Mouse (Mus musculus): ENCODE data around the gene C2cd3. TPM values are rescaled to one million over a fixed set of nuclear protein-coding genes. Genes with fewer than 3 reads are reported as not detected.
"Not testable (repeated sequence)": the region's sequence is repeated elsewhere in the genome, so short reads cannot be mapped to it uniquely, and the experiment has no call there.

C2cd3 gene
- polyA plus RNA-seq, 1 experiment from 2014 or later, result 20.5 TPM

GRCm38 (mm10) chr7:100472777-100473176 lies 100.7 kb downstream of the C2cd3 start, which contains the start of gene Ucp3:
Gene Ucp3, plus strand, starts transcription at chr7:100472990.
- Histone ChIP-seq H3K27me3 (ENCODE audit: control insufficient read depth, insufficient read depth, low read length) (no peaks in the 10 kb centered on the region), H3K36me3 (replicated peaks; ENCODE audit: control insufficient read depth, insufficient read depth) (peaks cover 21% of the 10 kb centered on the region), H3K9me3 (ENCODE audit: control insufficient read depth, low read length) (no peaks in the 10 kb centered on the region), H3K4me1 (replicated peaks; ENCODE audit: control insufficient read depth, insufficient read depth, low read length) (no peaks in the 10 kb centered on the region), H3K9ac (no peak within 1 kb of the TSS), H3K4me3 (replicated peaks; ENCODE audit: low read length) (no peak within 1 kb of the TSS), H3K4me2 (replicated peaks) (no peak within 1 kb of the TSS), H3K27ac (no peak within 1 kb of the TSS)
- 94% methylated on average over 6 of the region's 6 CpGs for WGBS
- ATAC-seq (ENCODE audit: low FRiP score) (no peak), DNase-seq (ENCODE audit: low spot score) (no peak)

GRCm38 (mm10) chr7:100473846-100474454 lies 101.9 kb downstream of the C2cd3 start:
- WGBS, result 92% methylated on average over 9 of the region's 9 CpGs
- Histone ChIP-seq H3K36me3 (replicated peaks; ENCODE audit: control insufficient read depth, insufficient read depth) (peaks cover 19% of the 10 kb centered on the region), H3K4me2 (replicated peaks) (no peak overlapping the region), H3K9me3 (ENCODE audit: control insufficient read depth, low read length) (no peaks in the 10 kb centered on the region), H3K4me3 (replicated peaks; ENCODE audit: low read length) (no peak overlapping the region), H3K9ac (no peak overlapping the region), H3K27me3 (ENCODE audit: control insufficient read depth, insufficient read depth, low read length) (no peaks in the 10 kb centered on the region), H3K27ac (no peak overlapping the region), H3K4me1 (replicated peaks; ENCODE audit: control insufficient read depth, insufficient read depth, low read length) (no peaks in the 10 kb centered on the region)
- no peak for DNase-seq (ENCODE audit: low spot score)
- ATAC-seq (ENCODE audit: low FRiP score), result no peak

GRCm38 (mm10) chr7:100474680-100475079 lies 102.6 kb downstream of the C2cd3 start:
- no peak overlapping the region for H3K9ac ChIP-seq
- ATAC-seq (ENCODE audit: low FRiP score), result no peak

GRCm38 (mm10) chr7:100479100-100479822 lies 107.2 kb downstream of the C2cd3 start:
- no peak overlapping the region for H3K9ac ChIP-seq
- no peak for DNase-seq (ENCODE audit: low spot score)

More at GRCm38 (mm10) chr7:100474680-100475079, 102.6 kb downstream of the C2cd3 start:
- no peaks in the 10 kb centered on the region for H3K9me3 ChIP-seq (ENCODE audit: control insufficient read depth, low read length)
- DNase-seq (ENCODE audit: low spot score), result no peak
- 50% methylated on average over 1 of the region's 1 CpGs for WGBS
- no peak overlapping the region for H3K27ac ChIP-seq
- H3K4me2 ChIP-seq (replicated peaks), result no peak overlapping the region
- H3K27me3 ChIP-seq (ENCODE audit: control insufficient read depth, insufficient read depth, low read length), result no peaks in the 10 kb centered on the region
- H3K36me3 ChIP-seq (replicated peaks; ENCODE audit: control insufficient read depth, insufficient read depth), result peaks cover 12% of the 10 kb centered on the region; the same call in 1 of the 2 replicates
- H3K4me3 ChIP-seq (replicated peaks; ENCODE audit: low read length), result no peak overlapping the region
- no peaks in the 10 kb centered on the region for H3K4me1 ChIP-seq (replicated peaks; ENCODE audit: control insufficient read depth, insufficient read depth, low read length)

GRCm38 (mm10) chr7:100479823-100480164 lies 107.8 kb downstream of the C2cd3 start:
- Histone ChIP-seq H3K4me1 (replicated peaks; ENCODE audit: control insufficient read depth, insufficient read depth, low read length) (no peaks in the 10 kb centered on the region), H3K36me3 (replicated peaks; ENCODE audit: control insufficient read depth, insufficient read depth) (no peaks in the 10 kb centered on the region), H3K27ac (no peak overlapping the region), H3K4me3 (replicated peaks; ENCODE audit: low read length) (no peak overlapping the region), H3K4me2 (replicated peaks) (no peak overlapping the region), H3K9me3 (ENCODE audit: control insufficient read depth, low read length) (no peaks in the 10 kb centered on the region), H3K9ac (no peak overlapping the region), H3K27me3 (ENCODE audit: control insufficient read depth, insufficient read depth, low read length) (no peaks in the 10 kb centered on the region)
- DNase-seq (ENCODE audit: low spot score) (no peak), ATAC-seq (ENCODE audit: low FRiP score) (no peak)
- WGBS, result 68% methylated on average over 15 of the region's 15 CpGs

More at GRCm38 (mm10) chr7:100479100-100479822, 107.2 kb downstream of the C2cd3 start:
- H3K4me2 ChIP-seq (replicated peaks), result no peak overlapping the region
- no peaks in the 10 kb centered on the region for H3K4me1 ChIP-seq (replicated peaks; ENCODE audit: control insufficient read depth, insufficient read depth, low read length)
- H3K36me3 ChIP-seq (replicated peaks; ENCODE audit: control insufficient read depth, insufficient read depth), result no peaks in the 10 kb centered on the region
- H3K9me3 ChIP-seq (ENCODE audit: control insufficient read depth, low read length), result no peaks in the 10 kb centered on the region
- H3K27ac ChIP-seq, result no peak overlapping the region
- H3K27me3 ChIP-seq (ENCODE audit: control insufficient read depth, insufficient read depth, low read length), result no peaks in the 10 kb centered on the region
- ATAC-seq (ENCODE audit: low FRiP score), result no peak
- 79% methylated on average over 20 of the region's 20 CpGs for WGBS
- H3K4me3 ChIP-seq (replicated peaks; ENCODE audit: low read length), result no peak overlapping the region

GRCm38 (mm10) chr7:100480175-100480574 lies 108.1 kb downstream of the C2cd3 start:
- H3K9ac ChIP-seq, result no peak overlapping the region
- H3K9me3 ChIP-seq (ENCODE audit: control insufficient read depth, low read length), result no peaks in the 10 kb centered on the region
- H3K27me3 ChIP-seq (ENCODE audit: control insufficient read depth, insufficient read depth, low read length), result no peaks in the 10 kb centered on the region
- WGBS, result 86% methylated on average over 17 of the region's 17 CpGs
- H3K27ac ChIP-seq, result no peak overlapping the region
- no peaks in the 10 kb centered on the region for H3K36me3 ChIP-seq (replicated peaks; ENCODE audit: control insufficient read depth, insufficient read depth)
- no peak overlapping the region for H3K4me3 ChIP-seq (replicated peaks; ENCODE audit: low read length)
- no peaks in the 10 kb centered on the region for H3K4me1 ChIP-seq (replicated peaks; ENCODE audit: control insufficient read depth, insufficient read depth, low read length)
- H3K4me2 ChIP-seq (replicated peaks), result no peak overlapping the region
- DNase-seq (ENCODE audit: low spot score), result no peak
- ATAC-seq (ENCODE audit: low FRiP score), result no peak

GRCm38 (mm10) chr7:100482046-100482445 lies 110.0 kb downstream of the C2cd3 start:
- not testable (repeated sequence) for DNase-seq (ENCODE audit: low spot score); H3K9me3 ChIP-seq (ENCODE audit: control insufficient read depth, low read length); H3K27me3 ChIP-seq (ENCODE audit: control insufficient read depth, insufficient read depth, low read length); H3K4me1 ChIP-seq (replicated peaks; ENCODE audit: control insufficient read depth, insufficient read depth, low read length); H3K4me3 ChIP-seq (replicated peaks; ENCODE audit: low read length); H3K4me2 ChIP-seq (replicated peaks); ATAC-seq (ENCODE audit: low FRiP score); H3K27ac ChIP-seq; H3K36me3 ChIP-seq (replicated peaks; ENCODE audit: control insufficient read depth, insufficient read depth); H3K9ac ChIP-seq
- WGBS, result 81% methylated on average over 2 of the region's 2 CpGs

GRCm38 (mm10) chr7:100484493-100484892 lies 112.5 kb downstream of the C2cd3 start:
- Histone ChIP-seq H3K4me1 (replicated peaks; ENCODE audit: control insufficient read depth, insufficient read depth, low read length) (no peaks in the 10 kb centered on the region), H3K9ac (no peak overlapping the region), H3K4me3 (replicated peaks; ENCODE audit: low read length) (no peak overlapping the region), H3K9me3 (ENCODE audit: control insufficient read depth, low read length) (no peaks in the 10 kb centered on the region), H3K36me3 (replicated peaks; ENCODE audit: control insufficient read depth, insufficient read depth) (no peaks in the 10 kb centered on the region), H3K4me2 (replicated peaks) (no peak overlapping the region), H3K27me3 (ENCODE audit: control insufficient read depth, insufficient read depth, low read length) (no peaks in the 10 kb centered on the region), H3K27ac (no peak overlapping the region)
- DNase-seq (ENCODE audit: low spot score) (no peak), ATAC-seq (ENCODE audit: low FRiP score) (no peak)
- 89% methylated on average over 5 of the region's 5 CpGs for WGBS

GRCm38 (mm10) chr7:100487301-100487700 lies 115.3 kb downstream of the C2cd3 start:
- 78% methylated on average over 2 of the region's 2 CpGs for WGBS

More at GRCm38 (mm10) chr7:100487301-100487700, 115.3 kb downstream of the C2cd3 start:
- ATAC-seq (ENCODE audit: low FRiP score) (no peak), DNase-seq (ENCODE audit: low spot score) (no peak)
- H3K27me3 ChIP-seq (ENCODE audit: control insufficient read depth, insufficient read depth, low read length), result no peaks in the 10 kb centered on the region
- H3K36me3 ChIP-seq (replicated peaks; ENCODE audit: control insufficient read depth, insufficient read depth), result no peaks in the 10 kb centered on the region
- no peak overlapping the region for H3K4me2 ChIP-seq (replicated peaks)
- no peak overlapping the region for H3K27ac ChIP-seq
- H3K4me1 ChIP-seq (replicated peaks; ENCODE audit: control insufficient read depth, insufficient read depth, low read length), result no peaks in the 10 kb centered on the region
- H3K9me3 ChIP-seq (ENCODE audit: control insufficient read depth, low read length), result no peaks in the 10 kb centered on the region
- no peak overlapping the region for H3K4me3 ChIP-seq (replicated peaks; ENCODE audit: low read length)
- H3K9ac ChIP-seq, result no peak overlapping the region

Data from hindbrain, embryonic 14.5 days (tissue).